Mouse (Mus musculus): ENCODE results near the gene Cox10.

Cox10 gene

GRCm38 (mm10) chr11:63918321-63919105 lies 160.8 kb downstream of the Cox10 start:
- DNase-seq (ENCODE audit: low read depth in 1 of 2, low spot score in 2 of 2), result no peak

- no peak for DNase-seq (ENCODE audit: low read depth in 1 of 2, low spot score in 2 of 2)
These were observed 161.7 kb downstream of the Cox10 start for GRCm38 (mm10) chr11:63917561-63917960.

GRCm38 (mm10) chr11:63914388-63914787 lies 164.9 kb downstream of the Cox10 start:
- no peak for DNase-seq (ENCODE audit: low read depth in 1 of 2, low spot score in 2 of 2)

- DNase-seq (ENCODE audit: low read depth in 1 of 2, low spot score in 2 of 2), result no peak
These were observed 165.3 kb downstream of the Cox10 start for GRCm38 (mm10) chr11:63913936-63914335.
